Mouse (Mus musculus) kidney, embryonic 15.5 days (tissue): ENCODE measurements around the gene Socs5. TPM values are rescaled to one million over a fixed set of nuclear protein-coding genes. Genes with fewer than 3 reads are reported as not detected.

Experiments used
- ATAC-seq: fragments of 200-750 bp; cut with Nextera tagmentation; replicated peaks from 2 replicates; pipeline ENCODE4 v1.8.0; 2017; ENCODE audit warnings: moderate TSS enrichment; ENCODE audit not compliant: low FRiP score
- H3K27ac ChIP-seq: fragments of 300-500 bp; sonication (generic); 2 replicates; pipeline ENCODE4 v1.5.1; 2015; ENCODE audit warnings: mild to moderate bottlenecking, inconsistent platforms
- H3K27me3 ChIP-seq: fragments of 300-500 bp; sonication (generic); 2 replicates; pipeline ENCODE4 v1.6.1; 2015; ENCODE audit warnings: inconsistent platforms
- H3K36me3 ChIP-seq: fragments of 300-500 bp; sonication (generic); 2 replicates; pipeline ENCODE4 v1.6.1; 2015; ENCODE audit warnings: inconsistent platforms
- H3K4me1 ChIP-seq: fragments of 300-500 bp; sonication (generic); 2 replicates; pipeline ENCODE4 v1.6.1; 2015; ENCODE audit warnings: inconsistent platforms
- H3K4me2 ChIP-seq: fragments of 300-500 bp; sonication (generic); 2 replicates; pipeline ENCODE4 v1.6.1; 2015; ENCODE audit warnings: moderate library complexity, mild to moderate bottlenecking, inconsistent platforms
- H3K4me3 ChIP-seq: fragments of 300-500 bp; sonication (generic); replicated peaks from 2 replicates; pipeline ENCODE4 v1.5.1; 2015; ENCODE audit warnings: mild to moderate bottlenecking, inconsistent platforms
- H3K9ac ChIP-seq: fragments of 300-500 bp; sonication (generic); 2 replicates; pipeline ENCODE4 v1.6.1; 2015; ENCODE audit warnings: mild to moderate bottlenecking, inconsistent platforms
- H3K9me3 ChIP-seq: fragments of 300-500 bp; sonication (generic); replicated peaks from 2 replicates; pipeline ENCODE4 v1.6.1; 2016; ENCODE audit warnings: inconsistent platforms
- WGBS: fragments of 180-500 bp; shearing (Covaris S2); methylation state at CpG from one replicate; pipeline ENCODE4 v1.1.7; 2015; ENCODE audit warnings: mixed read lengths; 5-methylcytosine and 5-hydroxymethylcytosine counted together
- polyA plus RNA-seq: library from polyadenylated mRNA; unstranded; fragments of >200 nt; fragmentation: Nextera tagmentation; extraction: Ambion mirVana; gene quantifications from 2 replicates; pipeline ENCODE4 v1.2.1, GENCODE M21; 2015

Socs5 gene
- polyA plus RNA-seq, 1 experiment from 2014 or later, result 17.0 TPM

DNA sequence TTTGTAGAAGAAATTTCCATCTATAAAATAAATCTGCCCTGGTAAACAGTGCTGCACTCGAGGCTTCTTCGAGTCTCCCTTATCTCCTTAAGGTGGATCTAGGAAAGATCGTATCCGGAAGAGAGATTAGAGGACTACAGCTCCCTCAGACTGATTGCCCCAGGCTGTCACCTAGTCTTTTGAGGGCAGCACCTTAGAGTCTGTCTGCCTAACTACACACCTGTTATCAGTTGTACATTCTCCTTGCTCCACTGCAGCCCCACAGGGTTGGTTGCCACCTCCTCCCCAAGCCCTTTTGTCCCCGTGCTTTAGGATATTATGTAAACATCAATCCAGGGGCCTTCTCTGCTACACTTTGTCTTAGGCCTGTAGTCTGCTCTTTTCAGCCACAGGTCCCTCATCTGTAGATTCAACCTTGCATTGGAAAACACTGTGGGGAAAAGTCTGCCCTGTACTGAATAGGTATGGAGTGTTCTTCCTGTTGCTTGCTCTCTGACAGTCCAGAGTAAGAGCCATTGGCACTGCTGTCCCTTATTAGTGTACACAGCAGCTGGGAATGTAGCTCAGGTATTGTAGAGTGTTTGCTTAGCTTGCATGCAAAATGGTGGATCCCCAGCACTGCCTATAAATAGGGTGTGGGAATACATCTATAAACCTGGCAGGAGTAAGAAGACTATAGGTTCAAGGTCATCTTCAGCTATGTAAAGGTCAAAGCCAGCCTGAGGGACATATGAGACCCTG is 5.5 kb downstream of the Socs5 start:
- H3K27ac ChIP-seq, result no peak overlapping the region
- 61% methylated on average over 5 of the region's 5 CpGs for WGBS
- no peak for ATAC-seq

DNA sequence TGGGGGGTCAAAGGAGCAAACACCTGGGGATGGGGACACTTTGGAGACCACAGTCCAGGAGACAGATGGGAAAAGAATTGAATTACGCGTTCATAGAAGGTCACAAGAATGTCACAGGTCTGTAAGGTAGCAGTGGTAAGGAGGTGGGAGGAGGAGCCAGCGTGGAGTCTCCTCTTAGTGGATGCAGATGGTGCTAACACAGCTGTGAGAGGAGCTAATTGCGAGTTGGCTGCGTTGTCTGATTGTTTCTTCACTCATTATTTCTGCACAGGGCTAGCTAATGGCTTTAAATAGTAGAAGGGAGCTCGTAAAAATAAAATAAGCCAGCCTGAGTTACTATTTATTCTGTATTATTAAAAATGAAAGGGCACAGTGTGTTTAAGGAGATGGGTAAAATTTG is 8.1 kb downstream of the Socs5 start:
- Histone ChIP-seq H3K27me3 (no peaks in the 10 kb centered on the region), H3K9ac (no peak overlapping the region), H3K9me3 (no peaks in the 10 kb centered on the region), H3K4me3 (no peak overlapping the region), H3K4me2 (no peak overlapping the region), H3K4me1 (peaks cover 6% of the 10 kb centered on the region; the same call in 1 of the 2 replicates), H3K36me3 (no peaks in the 10 kb centered on the region), H3K27ac (no peak overlapping the region)
- WGBS, result 56% methylated on average over 6 of the region's 6 CpGs
- ATAC-seq, result no peak

More for the DNA sequence above, 5.5 kb downstream of the Socs5 start:
- Histone ChIP-seq H3K4me2 (no peak overlapping the region), H3K9me3 (no peaks in the 10 kb centered on the region), H3K36me3 (no peaks in the 10 kb centered on the region), H3K4me3 (no peak overlapping the region), H3K27me3 (no peaks in the 10 kb centered on the region), H3K9ac (no peak overlapping the region), H3K4me1 (peaks cover 23% of the 10 kb centered on the region)

DNA sequence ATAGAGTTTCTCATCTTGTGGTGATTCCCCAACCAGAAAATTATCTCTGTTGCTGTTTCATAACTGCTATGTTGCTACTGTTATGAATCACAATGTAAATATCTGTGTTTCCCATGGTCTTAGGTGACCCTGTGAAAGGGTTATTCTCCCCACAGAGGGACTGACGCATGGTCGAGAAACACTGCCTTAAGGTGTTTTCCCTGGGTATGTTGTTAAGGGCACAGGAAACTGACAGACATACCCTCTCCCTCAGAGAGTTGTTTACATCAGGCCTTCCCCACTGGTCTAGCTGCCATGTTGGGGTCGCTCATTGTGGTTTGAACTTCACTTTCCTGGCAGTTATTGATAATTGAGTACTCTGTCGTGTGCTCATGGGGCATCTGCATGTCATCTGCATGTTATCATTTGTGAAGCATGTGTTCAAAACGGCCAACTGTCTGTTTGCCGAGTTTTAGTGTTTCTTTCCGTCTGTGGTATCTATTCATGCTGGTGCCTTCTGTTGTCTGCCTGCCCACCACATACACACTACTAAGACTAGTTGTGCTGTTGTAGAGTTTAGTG is 11.6 kb downstream of the Socs5 start:
- Histone ChIP-seq H3K4me3 (no peak overlapping the region), H3K9me3 (no peaks in the 10 kb centered on the region), H3K27ac (no peak overlapping the region), H3K36me3 (peaks cover 16% of the 10 kb centered on the region; the same call in 1 of the 2 replicates), H3K4me1 (peaks cover 5% of the 10 kb centered on the region; the same call in 1 of the 2 replicates), H3K9ac (no peak overlapping the region), H3K27me3 (no peaks in the 10 kb centered on the region), H3K4me2 (no peak overlapping the region)
- 88% methylated on average over 7 of the region's 7 CpGs for WGBS
- ATAC-seq, result no peak

DNA sequence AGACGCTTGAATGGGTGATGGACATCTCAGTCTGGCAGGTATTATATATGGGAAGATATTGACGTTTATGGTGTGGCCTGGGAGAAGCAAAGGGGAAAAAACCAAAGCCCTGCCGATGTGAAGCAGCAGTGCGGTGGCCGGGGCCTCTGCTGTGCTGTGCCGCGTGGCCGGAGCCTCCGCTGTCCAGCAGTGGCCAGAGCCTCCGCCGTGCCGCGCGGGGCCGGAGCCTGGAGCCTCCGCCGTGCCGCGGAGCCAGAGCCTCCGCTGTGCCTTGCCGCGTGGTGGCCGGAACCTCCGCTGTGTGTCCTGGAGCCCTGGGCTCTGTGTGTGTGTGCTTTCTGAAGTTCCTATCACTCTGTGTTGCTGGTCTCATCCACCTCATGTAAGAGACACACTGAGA is 17.9 kb downstream of the Socs5 start:
- Histone ChIP-seq H3K4me1 (peaks cover 19% of the 10 kb centered on the region), H3K27ac (peak overlapping the region; percentile 58), H3K36me3 (peaks cover 28% of the 10 kb centered on the region), H3K4me2 (peak overlapping the region; percentile 57), H3K9me3 (no peaks in the 10 kb centered on the region), H3K4me3 (peak overlapping the region; percentile 30), H3K27me3 (no peaks in the 10 kb centered on the region), H3K9ac (0 out of 2 replicates have a peak overlapping the region, but pooled peaks have one; percentile 21)
- WGBS, result 55% methylated on average over 24 of the region's 24 CpGs
- ATAC-seq, result peak; percentile 83

DNA sequence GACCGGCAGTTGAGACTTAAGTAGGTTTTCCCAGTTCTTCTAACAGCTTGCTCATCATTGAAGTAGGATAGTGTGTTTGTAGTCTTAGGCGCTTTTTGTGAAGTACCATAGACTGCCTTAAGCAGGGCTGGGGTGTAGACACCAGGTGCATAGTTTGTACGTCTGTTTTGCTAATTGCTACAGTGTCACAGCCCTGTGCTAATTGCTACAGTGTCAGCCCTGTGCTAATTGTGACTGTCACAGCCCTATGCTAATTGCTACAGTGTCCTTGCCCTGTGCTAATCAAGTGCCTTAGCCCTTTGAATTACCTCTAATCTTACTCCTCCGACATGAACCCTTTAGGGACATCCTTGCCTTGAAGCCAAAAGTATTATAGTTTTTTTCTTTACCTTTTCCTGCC is 24.8 kb downstream of the Socs5 start:
- H3K27ac ChIP-seq, result no peak overlapping the region
- no peak overlapping the region for H3K9ac ChIP-seq
- H3K9me3 ChIP-seq, result no peaks in the 10 kb centered on the region
- peaks cover 37% of the 10 kb centered on the region for H3K36me3 ChIP-seq
- H3K4me1 ChIP-seq, result no peaks in the 10 kb centered on the region; the same call in 1 of the 2 replicates
- ATAC-seq, result no peak
- H3K4me2 ChIP-seq, result no peak overlapping the region
- 67% methylated on average over 4 of the region's 4 CpGs for WGBS
- H3K27me3 ChIP-seq, result no peaks in the 10 kb centered on the region
- no peak overlapping the region for H3K4me3 ChIP-seq

DNA sequence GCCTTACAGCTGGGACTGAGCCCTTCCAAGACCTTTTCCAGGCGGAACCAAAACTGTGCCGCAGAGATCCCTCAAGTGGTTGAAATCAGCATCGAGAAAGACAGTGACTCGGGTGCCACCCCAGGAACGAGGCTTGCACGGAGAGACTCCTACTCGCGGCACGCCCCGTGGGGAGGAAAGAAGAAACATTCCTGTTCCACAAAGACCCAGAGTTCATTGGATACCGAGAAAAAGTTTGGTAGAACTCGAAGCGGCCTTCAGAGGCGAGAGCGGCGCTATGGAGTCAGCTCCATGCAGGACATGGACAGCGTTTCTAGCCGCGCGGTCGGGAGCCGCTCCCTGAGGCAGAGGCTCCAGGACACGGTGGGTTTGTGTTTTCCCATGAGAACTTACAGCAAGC is 26.3 kb downstream of the Socs5 start:
- H3K4me2 ChIP-seq, result no peak overlapping the region
- H3K4me1 ChIP-seq, result no peaks in the 10 kb centered on the region; the same call in 1 of the 2 replicates
- H3K9ac ChIP-seq, result no peak overlapping the region
- H3K4me3 ChIP-seq, result no peak overlapping the region
- no peak overlapping the region for H3K27ac ChIP-seq
- H3K9me3 ChIP-seq, result no peaks in the 10 kb centered on the region
- no peak for ATAC-seq
- peaks cover 43% of the 10 kb centered on the region for H3K36me3 ChIP-seq
- 81% methylated on average over 23 of the region's 23 CpGs for WGBS
- H3K27me3 ChIP-seq, result no peaks in the 10 kb centered on the region

DNA sequence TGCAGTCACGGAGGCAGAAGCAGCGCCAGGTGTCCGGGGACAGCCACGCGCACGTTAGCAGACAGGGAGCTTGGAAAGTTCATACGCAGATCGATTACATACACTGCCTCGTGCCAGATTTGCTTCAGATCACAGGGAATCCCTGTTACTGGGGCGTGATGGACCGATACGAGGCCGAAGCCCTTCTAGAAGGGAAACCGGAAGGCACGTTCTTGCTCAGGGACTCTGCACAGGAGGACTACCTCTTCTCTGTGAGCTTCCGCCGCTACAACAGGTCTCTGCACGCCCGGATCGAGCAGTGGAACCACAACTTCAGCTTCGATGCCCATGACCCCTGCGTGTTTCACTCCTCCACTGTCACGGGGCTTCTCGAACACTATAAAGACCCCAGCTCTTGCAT is 27.2 kb downstream of the Socs5 start:
- WGBS, result 84% methylated on average over 24 of the region's 24 CpGs
- ATAC-seq, result no peak
- Histone ChIP-seq H3K36me3 (peaks cover 43% of the 10 kb centered on the region), H3K4me1 (no peaks in the 10 kb centered on the region), H3K9ac (no peak overlapping the region), H3K9me3 (no peaks in the 10 kb centered on the region), H3K27me3 (no peaks in the 10 kb centered on the region), H3K4me3 (no peak overlapping the region), H3K4me2 (no peak overlapping the region), H3K27ac (no peak overlapping the region)

DNA sequence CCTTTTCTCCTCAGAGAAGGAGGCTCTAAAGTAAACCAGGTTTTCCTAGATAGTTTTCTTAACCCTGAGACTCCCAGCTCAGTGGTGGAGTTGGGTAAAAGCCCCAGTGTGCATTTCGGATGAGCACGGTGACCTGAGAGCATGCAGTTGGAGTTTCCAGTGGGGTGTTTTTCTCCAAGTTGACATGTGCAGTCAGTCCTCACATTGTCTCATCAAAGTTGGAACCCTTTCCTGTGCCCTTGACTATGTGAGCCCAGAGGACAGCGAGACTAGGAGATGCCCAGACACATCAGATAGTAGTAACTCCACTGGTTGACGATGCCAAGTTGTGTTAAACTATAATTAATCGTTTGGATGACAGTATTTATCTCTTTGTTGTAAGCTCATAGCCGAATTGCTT is 28.3 kb downstream of the Socs5 start:
- no peak for ATAC-seq

DNA sequence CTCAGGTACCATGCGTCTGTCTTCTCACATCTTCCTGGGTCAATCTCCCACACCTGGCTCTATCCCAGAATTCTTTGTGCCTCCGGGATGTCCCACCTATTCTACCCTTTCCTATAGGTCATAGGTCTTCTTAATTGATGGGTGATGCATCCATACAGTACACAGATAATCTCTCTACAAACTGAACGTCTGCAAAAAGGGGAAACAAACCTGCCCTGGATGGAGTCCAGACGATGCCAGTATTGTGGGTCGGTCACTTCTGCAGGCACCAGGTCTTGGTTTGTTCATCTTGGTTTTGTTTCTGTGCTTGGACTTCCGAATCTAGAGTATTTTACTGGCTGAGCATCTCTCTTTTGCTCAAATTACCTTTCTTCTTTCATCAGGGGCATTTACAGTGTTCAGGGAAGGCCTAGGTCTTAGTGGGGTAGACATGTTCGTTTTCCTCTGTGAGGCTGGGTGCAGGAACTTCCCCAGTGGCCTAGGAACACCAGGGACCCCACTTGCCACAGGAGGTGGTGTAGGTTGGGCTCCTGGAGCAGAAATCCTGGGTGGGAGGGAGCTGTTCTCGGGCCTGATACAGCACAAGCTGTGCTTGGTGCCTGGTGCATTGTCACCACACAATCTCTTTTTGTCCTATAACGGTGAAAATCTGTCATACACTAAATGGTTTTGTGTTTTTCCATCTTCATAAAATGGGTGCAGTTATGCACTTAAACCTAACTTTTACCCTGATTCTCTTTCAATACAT is 33.9 kb downstream of the Socs5 start:
- H3K4me1 ChIP-seq, result peaks cover 7% of the 10 kb centered on the region
- 87% methylated on average over 9 of the region's 9 CpGs for WGBS
- H3K4me2 ChIP-seq, result no peak overlapping the region
- H3K4me3 ChIP-seq, result no peak overlapping the region
- no peaks in the 10 kb centered on the region for H3K27me3 ChIP-seq
- H3K9me3 ChIP-seq, result no peaks in the 10 kb centered on the region
- no peak overlapping the region for H3K27ac ChIP-seq
- ATAC-seq, result no peak
- H3K9ac ChIP-seq, result no peak overlapping the region
- peaks cover 15% of the 10 kb centered on the region for H3K36me3 ChIP-seq

More for the DNA sequence above, 28.3 kb downstream of the Socs5 start:
- Histone ChIP-seq H3K9me3 (no peaks in the 10 kb centered on the region), H3K9ac (no peak overlapping the region), H3K27ac (no peak overlapping the region), H3K4me2 (no peak overlapping the region), H3K27me3 (no peaks in the 10 kb centered on the region), H3K4me1 (no peaks in the 10 kb centered on the region), H3K4me3 (no peak overlapping the region), H3K36me3 (peaks cover 43% of the 10 kb centered on the region)
- WGBS, result 84% methylated on average over 6 of the region's 6 CpGs

DNA sequence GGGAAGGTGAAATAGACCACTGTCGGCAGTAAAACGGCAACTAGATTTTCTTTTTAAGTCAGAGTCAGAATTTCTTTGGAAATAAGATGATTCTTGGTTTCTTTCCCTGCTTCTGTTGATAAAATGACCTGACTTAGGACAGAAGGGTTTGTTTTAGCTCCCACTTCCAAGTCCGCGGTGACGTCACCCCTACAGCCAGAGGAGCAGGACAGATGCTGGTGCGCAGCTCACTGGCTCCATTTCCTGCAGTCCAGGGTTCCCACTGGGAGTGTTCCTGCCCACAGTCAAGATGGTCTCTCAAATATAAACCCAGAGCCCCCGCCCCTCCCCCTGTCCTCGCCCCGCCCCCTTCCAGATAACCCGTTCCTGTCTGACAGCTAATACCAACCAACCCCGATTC is 34.8 kb downstream of the Socs5 start:
- Histone ChIP-seq H3K27ac (peak overlapping the region; percentile 18; the same call in 1 of the 2 replicates), H3K4me2 (peak overlapping the region; percentile 37; the same call in 1 of the 2 replicates)
- WGBS, result 44% methylated on average over 11 of the region's 11 CpGs

DNA sequence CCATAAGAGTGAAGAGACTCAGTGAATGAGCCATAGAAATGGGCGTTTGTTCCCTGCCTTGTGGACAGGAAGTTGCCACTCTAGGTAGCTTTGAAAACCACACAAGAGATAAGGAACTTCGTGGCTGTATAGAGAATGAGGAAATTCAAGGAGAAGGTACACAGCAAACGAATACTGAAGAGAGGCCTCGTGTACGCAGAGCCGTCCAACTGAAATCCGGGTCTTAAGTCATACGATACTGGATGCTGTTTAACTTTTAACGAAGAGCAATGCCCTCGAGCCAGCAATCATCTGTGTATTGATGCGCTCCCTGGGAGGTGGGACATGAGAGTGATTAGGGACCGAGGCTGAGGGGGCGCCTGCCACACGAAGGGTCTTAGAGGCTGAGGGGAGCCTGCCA is 35.7 kb downstream of the Socs5 start:
- H3K27ac ChIP-seq, result no peak overlapping the region
- no peak overlapping the region for H3K4me2 ChIP-seq
- H3K4me3 ChIP-seq, result no peak overlapping the region
- 68% methylated on average over 14 of the region's 14 CpGs for WGBS
- H3K9me3 ChIP-seq, result no peaks in the 10 kb centered on the region
- no peak overlapping the region for H3K9ac ChIP-seq
- ATAC-seq, result no peak
- H3K4me1 ChIP-seq, result peaks cover 7% of the 10 kb centered on the region
- H3K27me3 ChIP-seq, result no peaks in the 10 kb centered on the region
- H3K36me3 ChIP-seq, result 0 out of 2 replicates have a peak, but pooled peaks cover 6% of the 10 kb centered on the region

More for the DNA sequence above, 34.8 kb downstream of the Socs5 start:
- H3K27me3 ChIP-seq, result no peaks in the 10 kb centered on the region
- H3K4me1 ChIP-seq, result peaks cover 7% of the 10 kb centered on the region
- H3K9ac ChIP-seq, result no peak overlapping the region
- no peaks in the 10 kb centered on the region for H3K9me3 ChIP-seq
- no peak overlapping the region for H3K4me3 ChIP-seq
- 0 out of 2 replicates have a peak, but pooled peaks cover 7% of the 10 kb centered on the region for H3K36me3 ChIP-seq
- ATAC-seq, result peak; percentile 56; the same call in 1 of the 2 replicates
